Mouse (Mus musculus): ENCODE data around the gene Gpr146. TPM values are rescaled to one million over a fixed set of nuclear protein-coding genes. Genes with fewer than 3 reads are reported as not detected.

The Gpr146 gene
- polyA plus RNA-seq, 1 experiment: 0.91 TPM

DNA sequence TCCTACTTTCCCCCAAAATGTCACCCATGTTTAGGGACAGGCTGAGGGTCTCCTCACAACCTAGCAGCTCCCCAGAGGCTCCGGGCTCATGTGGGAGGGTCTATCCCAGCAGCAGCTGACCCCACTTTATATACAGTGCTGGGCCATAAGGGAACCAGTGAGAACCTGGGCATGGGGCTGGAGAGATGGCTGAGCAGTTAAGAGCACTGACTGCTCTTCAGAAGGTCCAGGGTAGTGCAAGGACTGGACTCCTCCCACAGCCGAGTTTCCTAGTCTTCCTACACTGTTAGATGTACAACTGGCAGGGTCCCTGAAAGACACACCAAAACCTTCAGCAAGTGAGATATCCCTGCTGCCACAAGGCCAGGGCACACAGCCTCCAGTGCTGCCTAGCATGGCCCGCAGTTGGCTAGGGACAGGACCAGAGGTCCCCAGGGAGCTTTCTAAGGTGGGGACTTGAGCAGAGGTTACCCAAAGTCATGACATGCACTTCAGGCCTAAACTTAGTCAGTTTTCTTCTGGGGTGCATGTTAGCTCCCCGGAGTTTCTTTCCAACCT lies 19.9 kb downstream of the Gpr146 start:
- TF ChIP-seq EP300 (IDR thresholded peaks at IDR 0.05; ENCODE audit: insufficient read depth, low read depth, low read length) (no peak), CTCF (IDR thresholded peaks at IDR 0.05; ENCODE audit: low read depth, low read length) (no peak), POLR2A (IDR thresholded peaks at IDR 0.05; ENCODE audit: insufficient read depth, low read length) (no peak)
- no peaks in the 10 kb centered on the region for H3K9me3 ChIP-seq (replicated peaks; ENCODE audit: control insufficient read depth, insufficient read depth, low read length, poor library complexity, severe bottlenecking)

GRCm38 (mm10) chr5:139397959-139398753 lies 20.7 kb downstream of the Gpr146 start:
- Histone ChIP-seq H3K27me3 (ENCODE audit: control insufficient read depth, insufficient read depth, low read length, poor library complexity, severe bottlenecking) (no peaks in the 10 kb centered on the region), H3K36me3 (ENCODE audit: control insufficient read depth, insufficient read depth, low read length, poor library complexity, severe bottlenecking) (no peaks in the 10 kb centered on the region), H3K4me3 (ENCODE audit: low read depth, low read length) (no peak overlapping the region), H3K9me3 (replicated peaks; ENCODE audit: control insufficient read depth, insufficient read depth, low read length, poor library complexity, severe bottlenecking) (no peaks in the 10 kb centered on the region), H3K9ac (ENCODE audit: low read depth, poor library complexity, severe bottlenecking) (no peak overlapping the region), H3K4me1 (ENCODE audit: control insufficient read depth, insufficient read depth, low read length) (no peaks in the 10 kb centered on the region), H3K27ac (ENCODE audit: insufficient read depth, low read length) (no peak overlapping the region)
- no peak for TF ChIP-seq EP300 (IDR thresholded peaks at IDR 0.05; ENCODE audit: insufficient read depth, low read depth, low read length)
- TF ChIP-seq CTCF (IDR thresholded peaks at IDR 0.05; ENCODE audit: low read depth, low read length): peak; percentile 79
- TF ChIP-seq POLR2A (IDR thresholded peaks at IDR 0.05; ENCODE audit: insufficient read depth, low read length): no peak

More for the DNA sequence above, 19.9 kb downstream of the Gpr146 start:
- Histone ChIP-seq H3K27me3 (ENCODE audit: control insufficient read depth, insufficient read depth, low read length, poor library complexity, severe bottlenecking) (no peaks in the 10 kb centered on the region), H3K4me3 (ENCODE audit: low read depth, low read length) (no peak overlapping the region), H3K9ac (ENCODE audit: low read depth, poor library complexity, severe bottlenecking) (no peak overlapping the region), H3K4me1 (ENCODE audit: control insufficient read depth, insufficient read depth, low read length) (no peaks in the 10 kb centered on the region), H3K36me3 (ENCODE audit: control insufficient read depth, insufficient read depth, low read length, poor library complexity, severe bottlenecking) (no peaks in the 10 kb centered on the region), H3K27ac (ENCODE audit: insufficient read depth, low read length) (no peak overlapping the region)

GRCm38 (mm10) chr5:139398786-139399185 lies 21.3 kb downstream of the Gpr146 start:
- H3K36me3 ChIP-seq (ENCODE audit: control insufficient read depth, insufficient read depth, low read length, poor library complexity, severe bottlenecking): no peaks in the 10 kb centered on the region
- no peaks in the 10 kb centered on the region for H3K4me1 ChIP-seq (ENCODE audit: control insufficient read depth, insufficient read depth, low read length)
- no peaks in the 10 kb centered on the region for H3K27me3 ChIP-seq (ENCODE audit: control insufficient read depth, insufficient read depth, low read length, poor library complexity, severe bottlenecking)

DNA sequence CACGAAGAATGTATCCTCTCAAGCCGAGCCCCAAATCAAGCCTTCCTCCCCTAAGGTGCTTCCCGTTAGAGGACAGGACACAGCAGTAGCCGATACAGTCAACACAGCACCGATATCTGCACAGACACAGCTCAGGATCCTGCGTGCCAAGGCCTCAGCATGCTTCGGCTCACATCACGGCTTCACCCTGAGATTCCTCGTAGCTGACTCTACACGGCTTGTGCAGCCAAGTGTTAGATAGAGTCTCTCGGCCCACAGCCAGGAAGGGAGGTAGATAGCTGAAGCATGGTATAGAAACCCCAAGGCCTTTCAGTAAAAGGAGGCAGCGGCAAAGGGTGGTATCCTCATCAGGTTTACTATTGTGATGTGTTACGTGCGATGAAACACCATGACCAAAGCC lies 22.5 kb downstream of the Gpr146 start:
- Histone ChIP-seq H3K36me3 (ENCODE audit: control insufficient read depth, insufficient read depth, low read length, poor library complexity, severe bottlenecking) (no peaks in the 10 kb centered on the region), H3K4me1 (ENCODE audit: control insufficient read depth, insufficient read depth, low read length) (no peaks in the 10 kb centered on the region), H3K4me3 (ENCODE audit: low read depth, low read length) (no peak overlapping the region), H3K27me3 (ENCODE audit: control insufficient read depth, insufficient read depth, low read length, poor library complexity, severe bottlenecking) (no peaks in the 10 kb centered on the region), H3K9ac (ENCODE audit: low read depth, poor library complexity, severe bottlenecking) (no peak overlapping the region), H3K27ac (ENCODE audit: insufficient read depth, low read length) (no peak overlapping the region), H3K9me3 (replicated peaks; ENCODE audit: control insufficient read depth, insufficient read depth, low read length, poor library complexity, severe bottlenecking) (no peaks in the 10 kb centered on the region)
- TF ChIP-seq EP300 (IDR thresholded peaks at IDR 0.05; ENCODE audit: insufficient read depth, low read depth, low read length): no peak
- no peak for TF ChIP-seq POLR2A (IDR thresholded peaks at IDR 0.05; ENCODE audit: insufficient read depth, low read length)
- TF ChIP-seq CTCF (IDR thresholded peaks at IDR 0.05; ENCODE audit: low read depth, low read length): no peak

More at GRCm38 (mm10) chr5:139398786-139399185, 21.3 kb downstream of the Gpr146 start:
- Histone ChIP-seq H3K9me3 (replicated peaks; ENCODE audit: control insufficient read depth, insufficient read depth, low read length, poor library complexity, severe bottlenecking) (no peaks in the 10 kb centered on the region), H3K9ac (ENCODE audit: low read depth, poor library complexity, severe bottlenecking) (no peak overlapping the region), H3K27ac (ENCODE audit: insufficient read depth, low read length) (no peak overlapping the region), H3K4me3 (ENCODE audit: low read depth, low read length) (no peak overlapping the region)
- TF ChIP-seq EP300 (IDR thresholded peaks at IDR 0.05; ENCODE audit: insufficient read depth, low read depth, low read length): no peak
- TF ChIP-seq POLR2A (IDR thresholded peaks at IDR 0.05; ENCODE audit: insufficient read depth, low read length): no peak
- TF ChIP-seq CTCF (IDR thresholded peaks at IDR 0.05; ENCODE audit: low read depth, low read length): no peak

GRCm38 (mm10) chr5:139402106-139402505 lies 24.6 kb downstream of the Gpr146 start:
- Histone ChIP-seq H3K27ac (ENCODE audit: insufficient read depth, low read length) (no peak overlapping the region), H3K27me3 (ENCODE audit: control insufficient read depth, insufficient read depth, low read length, poor library complexity, severe bottlenecking) (no peaks in the 10 kb centered on the region), H3K36me3 (ENCODE audit: control insufficient read depth, insufficient read depth, low read length, poor library complexity, severe bottlenecking) (no peaks in the 10 kb centered on the region), H3K4me3 (ENCODE audit: low read depth, low read length) (no peak overlapping the region), H3K9ac (ENCODE audit: low read depth, poor library complexity, severe bottlenecking) (no peak overlapping the region), H3K9me3 (replicated peaks; ENCODE audit: control insufficient read depth, insufficient read depth, low read length, poor library complexity, severe bottlenecking) (no peaks in the 10 kb centered on the region), H3K4me1 (ENCODE audit: control insufficient read depth, insufficient read depth, low read length) (no peaks in the 10 kb centered on the region)
- no peak for TF ChIP-seq CTCF (IDR thresholded peaks at IDR 0.05; ENCODE audit: low read depth, low read length)
- TF ChIP-seq EP300 (IDR thresholded peaks at IDR 0.05; ENCODE audit: insufficient read depth, low read depth, low read length): no peak
- TF ChIP-seq POLR2A (IDR thresholded peaks at IDR 0.05; ENCODE audit: insufficient read depth, low read length): no peak

DNA sequence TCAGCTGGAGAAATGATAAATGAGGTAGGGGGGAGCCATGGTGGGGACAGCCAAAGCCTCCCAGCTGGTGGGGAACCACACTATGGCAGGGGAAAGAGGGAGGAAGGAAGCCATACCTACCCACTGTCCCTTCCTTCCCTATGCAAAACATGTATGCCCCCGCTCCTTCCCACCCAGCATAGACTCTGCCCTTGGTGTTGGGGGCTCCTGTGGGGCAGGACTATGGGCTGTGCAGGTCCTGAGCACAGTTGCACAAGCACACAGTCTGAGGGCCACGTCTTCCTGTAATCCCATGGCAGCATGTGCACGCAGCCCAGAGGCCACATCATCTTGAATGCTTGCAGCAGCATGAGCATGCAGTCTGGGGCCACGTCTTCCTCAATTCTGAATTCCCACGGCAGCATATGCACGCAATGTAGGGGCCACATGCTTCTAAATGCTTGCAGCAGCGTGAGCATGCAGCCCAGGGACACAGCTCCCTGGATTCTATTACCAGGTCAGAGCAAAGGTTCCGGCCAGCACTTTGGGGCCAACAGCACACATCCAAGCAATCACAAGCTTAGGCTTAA lies 26.3 kb downstream of the Gpr146 start:
- Histone ChIP-seq H3K27me3 (ENCODE audit: control insufficient read depth, insufficient read depth, low read length, poor library complexity, severe bottlenecking) (no peaks in the 10 kb centered on the region), H3K4me3 (ENCODE audit: low read depth, low read length) (no peak overlapping the region), H3K36me3 (ENCODE audit: control insufficient read depth, insufficient read depth, low read length, poor library complexity, severe bottlenecking) (no peaks in the 10 kb centered on the region), H3K4me1 (ENCODE audit: control insufficient read depth, insufficient read depth, low read length) (no peaks in the 10 kb centered on the region), H3K9ac (ENCODE audit: low read depth, poor library complexity, severe bottlenecking) (no peak overlapping the region), H3K9me3 (replicated peaks; ENCODE audit: control insufficient read depth, insufficient read depth, low read length, poor library complexity, severe bottlenecking) (no peaks in the 10 kb centered on the region), H3K27ac (ENCODE audit: insufficient read depth, low read length) (no peak overlapping the region)
- TF ChIP-seq CTCF (IDR thresholded peaks at IDR 0.05; ENCODE audit: low read depth, low read length) (no peak), EP300 (IDR thresholded peaks at IDR 0.05; ENCODE audit: insufficient read depth, low read depth, low read length) (no peak), POLR2A (IDR thresholded peaks at IDR 0.05; ENCODE audit: insufficient read depth, low read length) (no peak)

Measured in ES-Bruce4 (cell line).